Mouse (Mus musculus): ENCODE measurements around the gene Atp5d. TPM values are rescaled to one million over a fixed set of nuclear protein-coding genes. Genes with fewer than 3 reads are reported as not detected.

Atp5d gene
- polyA plus RNA-seq, 1 experiment: 1,163 TPM

DNA sequence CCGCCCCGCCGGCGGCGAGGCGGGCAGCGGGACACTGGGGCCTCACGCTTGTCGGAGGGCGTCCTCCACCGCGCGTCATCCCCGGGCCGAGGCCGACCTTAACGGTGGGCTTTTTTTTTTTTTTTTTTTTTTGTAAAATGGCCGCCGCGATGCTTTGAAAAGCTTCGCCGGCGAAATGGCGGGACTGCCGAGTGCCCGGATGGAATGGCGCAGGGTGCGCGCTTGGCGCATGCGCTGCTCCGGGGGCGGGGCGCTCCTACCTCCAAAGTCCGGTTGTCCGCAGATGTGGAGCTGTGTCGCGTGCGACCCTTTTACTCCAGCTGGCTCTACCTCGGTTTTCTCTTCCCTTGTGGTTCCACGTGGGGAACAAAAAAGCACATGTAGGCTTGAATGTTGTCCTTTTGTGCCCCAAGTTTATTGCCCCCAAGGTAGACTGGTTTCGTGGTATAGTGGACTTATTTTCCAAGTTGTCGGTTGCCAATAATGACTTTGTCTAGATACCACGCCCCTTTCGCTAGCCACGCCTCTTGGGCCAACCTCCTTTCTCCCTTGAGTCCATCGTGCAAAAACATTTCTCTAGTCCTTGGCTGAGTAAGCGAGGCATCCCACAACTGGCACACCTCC lies 29.7 kb downstream of the Atp5d start:
- Histone ChIP-seq H3K4me3 (peak overlapping the region; percentile 58), H3K27me3 (ENCODE audit: control insufficient read depth, insufficient read depth, insufficient read length) (no peaks in the 10 kb centered on the region), H3K36me3 (ENCODE audit: control insufficient read depth, insufficient read depth) (peaks cover 6% of the 10 kb centered on the region), H3K79me2 (ENCODE audit: control insufficient read depth, insufficient read depth) (peaks cover 20% of the 10 kb centered on the region), H3ac (ENCODE audit: control insufficient read depth, insufficient read length) (peak overlapping the region; percentile 63), H3K4me2 (ENCODE audit: low read depth) (peak overlapping the region; percentile 90)
- TF ChIP-seq POLR2A (IDR thresholded peaks at IDR 0.05; ENCODE audit: insufficient read length, low read depth) (peak; percentile 60), POLR2AphosphoS2 (IDR thresholded peaks at IDR 0.05; ENCODE audit: insufficient read length, low read depth) (peak; percentile 42), USF1 (IDR thresholded peaks at IDR 0.05; ENCODE audit: low read depth) (no peak)

DNA sequence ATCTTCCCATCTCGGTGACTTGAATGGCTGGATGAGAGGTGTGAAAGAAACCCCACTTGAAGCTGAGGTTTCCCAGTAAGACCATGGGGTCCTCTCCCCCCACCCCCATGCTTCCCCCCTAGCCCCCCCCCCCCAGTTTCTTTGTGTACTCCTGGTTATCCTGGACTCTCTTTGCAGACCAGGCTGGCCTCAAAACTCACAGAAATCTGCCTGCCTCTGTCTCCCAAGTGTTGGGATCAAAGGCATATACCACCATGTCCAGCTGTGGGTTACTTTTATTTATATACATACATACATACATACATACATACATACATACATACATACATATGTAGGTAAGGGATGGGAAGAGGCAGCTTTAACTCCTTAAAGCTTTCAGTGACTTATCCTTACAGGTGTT lies 30.6 kb downstream of the Atp5d start:
- Histone ChIP-seq H3K36me3 (ENCODE audit: control insufficient read depth, insufficient read depth) (peaks cover 6% of the 10 kb centered on the region), H3K27me3 (ENCODE audit: control insufficient read depth, insufficient read depth, insufficient read length) (no peaks in the 10 kb centered on the region), H3K4me3 (peak overlapping the region; percentile 58), H3K79me2 (ENCODE audit: control insufficient read depth, insufficient read depth) (peaks cover 20% of the 10 kb centered on the region), H3K4me2 (ENCODE audit: low read depth) (peak overlapping the region; percentile 90), H3ac (ENCODE audit: control insufficient read depth, insufficient read length) (no peak overlapping the region)
- TF ChIP-seq REST (IDR thresholded peaks at IDR 0.05; ENCODE audit: insufficient read depth, insufficient read length) (no peak), CEBPB (IDR thresholded peaks at IDR 0.05; ENCODE audit: insufficient read depth, poor library complexity, severe bottlenecking) (no peak), TCF3 (IDR thresholded peaks at IDR 0.05; ENCODE audit: insufficient read length, low read depth) (no peak), E2F4 (IDR thresholded peaks at IDR 0.05; ENCODE audit: insufficient read depth) (no peak), TCF12 (IDR thresholded peaks at IDR 0.05; ENCODE audit: insufficient read depth, poor library complexity, severe bottlenecking) (no peak), SRF (IDR thresholded peaks at IDR 0.05; ENCODE audit: control insufficient read depth, insufficient read length, low read depth) (no peak), MYOG (IDR thresholded peaks at IDR 0.05; ENCODE audit: control insufficient read depth in 1 of 3, insufficient read depth in 1 of 3, insufficient read length in 2 of 3, low read depth in 2 of 3) (no peak), POLR2AphosphoS2 (IDR thresholded peaks at IDR 0.05; ENCODE audit: insufficient read length, low read depth) (no peak), POLR2A (IDR thresholded peaks at IDR 0.05; ENCODE audit: insufficient read length, low read depth) (no peak), MAX (IDR thresholded peaks at IDR 0.05; ENCODE audit: low read depth) (no peak), MYOD1 (IDR thresholded peaks at IDR 0.05; ENCODE audit: control insufficient read depth in 1 of 3, insufficient read length in 2 of 3, low read depth in 2 of 3) (no peak), USF1 (IDR thresholded peaks at IDR 0.05; ENCODE audit: low read depth) (no peak)

DNA sequence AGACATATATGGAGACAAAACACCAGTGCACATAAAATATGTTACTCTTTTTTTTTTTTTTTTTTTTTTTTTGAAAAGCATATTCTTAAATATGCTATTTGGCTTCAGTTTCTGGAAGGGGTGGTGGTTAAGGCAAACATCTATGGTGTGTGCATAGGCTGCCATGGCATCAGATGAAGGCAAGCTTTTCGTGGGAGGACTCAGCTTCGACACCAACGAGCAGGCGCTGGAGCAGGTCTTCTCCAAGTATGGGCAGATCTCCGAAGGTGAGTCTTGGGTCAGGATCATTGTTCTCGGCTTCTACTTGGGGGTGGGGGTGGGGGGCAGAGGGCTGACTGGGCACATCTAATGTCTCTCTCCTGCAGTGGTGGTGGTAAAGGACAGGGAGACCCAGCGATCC lies 31.2 kb downstream of the Atp5d start:
- H3K4me3 ChIP-seq: no peak overlapping the region
- no peak for TF ChIP-seq E2F4 (IDR thresholded peaks at IDR 0.05; ENCODE audit: insufficient read depth)
- TF ChIP-seq SRF (IDR thresholded peaks at IDR 0.05; ENCODE audit: control insufficient read depth, insufficient read length, low read depth): no peak
- no peak for TF ChIP-seq CEBPB (IDR thresholded peaks at IDR 0.05; ENCODE audit: insufficient read depth, poor library complexity, severe bottlenecking)
- no peak for TF ChIP-seq MYOD1 (IDR thresholded peaks at IDR 0.05; ENCODE audit: control insufficient read depth in 1 of 3, insufficient read length in 2 of 3, low read depth in 2 of 3)
- no peak for TF ChIP-seq POLR2A (IDR thresholded peaks at IDR 0.05; ENCODE audit: insufficient read length, low read depth)
- no peak for TF ChIP-seq TCF12 (IDR thresholded peaks at IDR 0.05; ENCODE audit: insufficient read depth, poor library complexity, severe bottlenecking)
- TF ChIP-seq POLR2AphosphoS2 (IDR thresholded peaks at IDR 0.05; ENCODE audit: insufficient read length, low read depth): peak; percentile 26
- TF ChIP-seq MAX (IDR thresholded peaks at IDR 0.05; ENCODE audit: low read depth): no peak
- H3ac ChIP-seq (ENCODE audit: control insufficient read depth, insufficient read length): no peak overlapping the region
- peaks cover 6% of the 10 kb centered on the region for H3K36me3 ChIP-seq (ENCODE audit: control insufficient read depth, insufficient read depth)
- H3K4me2 ChIP-seq (ENCODE audit: low read depth): no peak overlapping the region
- H3K27me3 ChIP-seq (ENCODE audit: control insufficient read depth, insufficient read depth, insufficient read length): no peaks in the 10 kb centered on the region
- H3K79me2 ChIP-seq (ENCODE audit: control insufficient read depth, insufficient read depth): peaks cover 20% of the 10 kb centered on the region

DNA sequence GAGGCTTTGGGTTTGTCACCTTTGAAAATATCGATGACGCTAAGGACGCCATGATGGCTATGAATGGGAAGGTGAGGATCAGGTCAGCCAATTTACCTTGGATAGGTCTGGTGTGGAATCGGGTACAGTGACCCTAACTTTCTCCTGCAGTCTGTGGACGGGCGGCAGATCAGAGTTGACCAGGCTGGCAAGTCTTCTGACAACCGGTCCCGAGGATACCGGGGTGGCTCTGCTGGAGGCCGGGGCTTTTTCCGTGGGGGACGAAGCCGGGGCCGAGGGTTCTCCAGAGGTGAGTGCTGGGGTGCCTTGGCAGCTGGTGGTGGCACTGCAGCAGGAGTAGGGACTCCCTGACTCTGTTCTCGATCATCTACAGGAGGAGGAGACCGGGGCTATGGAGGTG lies 31.6 kb downstream of the Atp5d start:
- Histone ChIP-seq H3K4me3 (no peak overlapping the region), H3K36me3 (ENCODE audit: control insufficient read depth, insufficient read depth) (peaks cover 6% of the 10 kb centered on the region), H3K79me2 (ENCODE audit: control insufficient read depth, insufficient read depth) (peaks cover 20% of the 10 kb centered on the region), H3K4me2 (ENCODE audit: low read depth) (no peak overlapping the region), H3K27me3 (ENCODE audit: control insufficient read depth, insufficient read depth, insufficient read length) (no peaks in the 10 kb centered on the region), H3ac (ENCODE audit: control insufficient read depth, insufficient read length) (no peak overlapping the region)
- TF ChIP-seq SRF (IDR thresholded peaks at IDR 0.05; ENCODE audit: control insufficient read depth, insufficient read length, low read depth): no peak
- TF ChIP-seq REST (IDR thresholded peaks at IDR 0.05; ENCODE audit: insufficient read depth, insufficient read length): no peak
- TF ChIP-seq POLR2AphosphoS2 (IDR thresholded peaks at IDR 0.05; ENCODE audit: insufficient read length, low read depth): no peak
- TF ChIP-seq MAX (IDR thresholded peaks at IDR 0.05; ENCODE audit: low read depth): no peak
- TF ChIP-seq E2F4 (IDR thresholded peaks at IDR 0.05; ENCODE audit: insufficient read depth): no peak
- no peak for TF ChIP-seq POLR2A (IDR thresholded peaks at IDR 0.05; ENCODE audit: insufficient read length, low read depth)
- no peak for TF ChIP-seq TCF3 (IDR thresholded peaks at IDR 0.05; ENCODE audit: insufficient read length, low read depth)
- no peak for TF ChIP-seq CEBPB (IDR thresholded peaks at IDR 0.05; ENCODE audit: insufficient read depth, poor library complexity, severe bottlenecking)
- TF ChIP-seq MYOG (IDR thresholded peaks at IDR 0.05; ENCODE audit: control insufficient read depth in 1 of 3, insufficient read depth in 1 of 3, insufficient read length in 2 of 3, low read depth in 2 of 3): no peak

DNA sequence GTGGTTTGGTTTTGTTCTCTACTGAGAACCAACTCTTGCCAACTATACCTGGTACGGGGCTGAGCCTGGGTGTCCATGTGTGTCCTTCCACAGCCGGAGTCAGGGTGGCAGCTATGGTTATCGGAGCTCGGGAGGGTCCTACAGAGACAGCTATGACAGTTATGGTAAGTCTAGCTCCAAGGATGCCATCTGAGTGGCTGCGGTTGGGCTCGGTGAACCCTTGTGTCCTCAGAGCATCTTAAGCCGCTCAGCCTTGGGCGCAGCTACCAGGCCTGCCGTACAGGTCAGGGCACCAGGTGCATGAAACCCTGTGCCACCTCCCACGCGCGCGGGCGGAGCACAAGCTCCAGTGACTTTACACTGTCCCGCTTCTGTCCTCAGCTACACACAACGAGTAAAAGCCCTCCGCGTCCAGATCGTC lies 32.2 kb downstream of the Atp5d start:
- H3K4me2 ChIP-seq (ENCODE audit: low read depth): no peak overlapping the region
- no peaks in the 10 kb centered on the region for H3K27me3 ChIP-seq (ENCODE audit: control insufficient read depth, insufficient read depth, insufficient read length)
- no peak for TF ChIP-seq SRF (IDR thresholded peaks at IDR 0.05; ENCODE audit: control insufficient read depth, insufficient read length, low read depth)
- TF ChIP-seq POLR2A (IDR thresholded peaks at IDR 0.05; ENCODE audit: insufficient read length, low read depth): peak; percentile 19
- no peak for TF ChIP-seq CEBPB (IDR thresholded peaks at IDR 0.05; ENCODE audit: insufficient read depth, poor library complexity, severe bottlenecking)
- H3K36me3 ChIP-seq (ENCODE audit: control insufficient read depth, insufficient read depth): peaks cover 6% of the 10 kb centered on the region
- no peak overlapping the region for H3ac ChIP-seq (ENCODE audit: control insufficient read depth, insufficient read length)
- peaks cover 20% of the 10 kb centered on the region for H3K79me2 ChIP-seq (ENCODE audit: control insufficient read depth, insufficient read depth)
- no peak overlapping the region for H3K4me3 ChIP-seq

Data from myocyte (in vitro differentiated cells).